Mouse (Mus musculus): ENCODE results near the gene Klhl3. TPM values are rescaled to one million over a fixed set of nuclear protein-coding genes. Genes with fewer than 3 reads are reported as not detected.

The Klhl3 gene
- polyA plus RNA-seq, 1 experiment from 2014 or later: 3.2 TPM

DNA sequence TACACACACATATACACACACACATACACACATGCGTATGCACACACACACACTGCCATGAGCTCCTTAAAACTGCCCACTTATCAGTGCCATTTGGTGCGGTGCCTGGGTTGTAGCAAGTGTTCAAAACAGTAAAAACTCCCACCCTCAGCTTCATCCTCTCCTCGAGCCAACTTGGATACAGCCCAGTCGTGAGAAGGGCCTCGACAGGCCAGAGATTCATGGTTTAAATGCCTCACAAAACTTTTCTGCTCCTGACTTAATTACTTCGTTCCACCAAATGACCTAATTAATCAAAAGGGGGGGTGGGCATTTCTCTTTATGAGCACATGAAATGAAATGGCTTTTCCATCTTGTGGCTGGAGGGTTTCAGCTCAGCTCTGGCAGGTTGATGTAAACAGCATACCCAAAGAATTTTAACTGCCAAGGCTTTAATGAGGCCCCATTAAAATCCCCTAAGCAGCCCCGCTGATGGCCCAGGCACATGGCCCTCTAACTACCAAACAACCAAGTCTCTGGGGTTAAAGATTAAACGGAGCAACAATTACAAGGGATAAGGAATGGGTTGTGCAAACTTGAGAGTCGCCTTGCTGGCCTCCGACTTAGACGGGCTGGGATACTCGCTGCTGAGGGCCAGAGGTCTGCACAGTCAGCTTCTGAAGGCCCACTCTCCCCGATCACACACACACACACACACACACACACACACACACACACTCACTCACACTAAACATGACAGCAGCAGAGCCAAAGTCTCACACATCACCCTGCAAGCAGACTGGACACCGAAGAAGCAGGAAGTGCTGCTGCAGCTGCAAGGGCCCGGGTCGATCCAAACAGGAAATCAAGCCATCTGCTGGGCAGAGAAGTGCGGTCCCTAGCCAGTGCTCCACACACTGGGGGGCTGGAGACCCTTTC lies 55.2 kb downstream of the Klhl3 start:
- H3K4me2 ChIP-seq: peak overlapping the region; percentile 27; the same call in 1 of the 2 replicates
- peaks cover 13% of the 10 kb centered on the region for H3K4me1 ChIP-seq
- H3K27ac ChIP-seq: peak overlapping the region; percentile 85
- H3K27me3 ChIP-seq (replicated peaks): no peaks in the 10 kb centered on the region
- H3K9ac ChIP-seq: no peak overlapping the region
- no peaks in the 10 kb centered on the region for H3K9me3 ChIP-seq
- H3K4me3 ChIP-seq (replicated peaks): no peak overlapping the region
- no peaks in the 10 kb centered on the region for H3K36me3 ChIP-seq
- WGBS: 13% methylated on average over 17 of the region's 17 CpGs
- peak; percentile 81 for ATAC-seq (ENCODE audit: insufficient read depth, low FRiP score, low read depth)

DNA sequence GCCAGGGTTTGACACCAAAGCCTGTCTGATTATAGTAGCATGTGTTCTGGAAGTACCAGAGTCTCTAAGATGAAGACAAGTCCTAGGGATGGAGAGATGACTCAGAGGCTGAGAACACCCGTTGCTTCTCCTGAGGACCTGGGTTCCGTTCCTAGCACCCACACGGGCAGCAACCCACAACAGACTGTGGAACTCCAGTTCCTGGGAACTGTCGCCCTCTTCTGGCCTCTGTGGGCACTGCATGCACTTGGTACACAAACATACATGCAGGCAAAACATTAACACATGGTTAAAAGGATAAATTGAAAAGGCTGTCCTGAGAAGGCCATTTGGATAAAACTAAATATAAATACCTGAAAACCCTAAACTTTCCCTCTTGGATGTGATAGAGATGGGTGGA lies 56.8 kb downstream of the Klhl3 start:
- Histone ChIP-seq H3K27me3 (replicated peaks) (no peaks in the 10 kb centered on the region), H3K9me3 (no peaks in the 10 kb centered on the region), H3K9ac (no peak overlapping the region), H3K27ac (no peak overlapping the region), H3K4me3 (replicated peaks) (no peak overlapping the region), H3K4me2 (no peak overlapping the region), H3K36me3 (no peaks in the 10 kb centered on the region), H3K4me1 (peaks cover 13% of the 10 kb centered on the region)
- 82% methylated on average over 4 of the region's 4 CpGs for WGBS
- no peak for ATAC-seq (ENCODE audit: insufficient read depth, low FRiP score, low read depth)

DNA sequence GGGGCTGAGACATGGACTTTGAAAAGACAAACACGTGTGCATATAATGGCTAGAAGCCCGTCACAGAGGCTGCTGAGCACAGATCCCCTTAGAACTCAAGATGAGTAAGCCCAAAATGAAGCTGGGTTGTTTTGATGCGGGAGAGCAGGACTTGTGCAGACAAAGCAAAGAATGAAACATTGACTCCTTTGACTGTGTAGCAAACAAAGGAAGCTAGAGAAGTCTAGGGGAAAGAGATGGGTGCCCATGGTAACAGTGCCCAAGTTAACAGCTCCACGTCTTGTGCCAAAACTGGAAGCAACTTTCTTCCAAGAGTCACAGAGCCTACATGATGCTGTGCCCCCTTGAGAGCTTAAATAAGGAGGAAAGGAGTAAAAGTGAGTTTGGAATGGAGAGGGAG lies 59.8 kb downstream of the Klhl3 start:
- H3K9ac ChIP-seq: no peak overlapping the region
- no peaks in the 10 kb centered on the region for H3K36me3 ChIP-seq
- no peaks in the 10 kb centered on the region for H3K9me3 ChIP-seq
- no peaks in the 10 kb centered on the region for H3K27me3 ChIP-seq (replicated peaks)
- H3K4me3 ChIP-seq (replicated peaks): no peak overlapping the region
- no peak for ATAC-seq (ENCODE audit: insufficient read depth, low FRiP score, low read depth)
- WGBS: 80% methylated on average over 4 of the region's 4 CpGs
- H3K27ac ChIP-seq: no peak overlapping the region
- H3K4me2 ChIP-seq: no peak overlapping the region
- peaks cover 10% of the 10 kb centered on the region for H3K4me1 ChIP-seq

DNA sequence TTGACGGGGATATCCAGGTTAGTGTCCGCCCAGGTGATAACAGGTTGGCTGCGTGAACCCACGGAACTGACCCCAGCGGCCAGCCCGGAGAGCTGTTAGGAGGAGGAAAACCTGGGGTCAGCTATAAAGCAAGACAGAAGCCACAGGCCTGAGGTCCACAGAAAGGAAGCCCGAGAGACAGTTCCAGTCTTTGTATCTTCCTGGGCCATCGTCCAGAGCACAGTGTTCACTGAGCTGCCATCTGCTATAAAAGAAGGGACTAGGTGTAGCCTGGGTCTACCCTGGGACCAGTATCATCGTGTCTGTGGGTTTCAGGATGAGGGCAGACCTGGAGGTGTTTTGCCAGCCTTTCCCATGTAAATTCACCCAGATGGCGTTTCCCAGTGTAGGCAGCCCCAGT lies 61.7 kb downstream of the Klhl3 start:
- Histone ChIP-seq H3K27ac (no peak overlapping the region), H3K9me3 (no peaks in the 10 kb centered on the region), H3K4me1 (no peaks in the 10 kb centered on the region), H3K27me3 (replicated peaks) (no peaks in the 10 kb centered on the region), H3K9ac (no peak overlapping the region), H3K4me3 (replicated peaks) (no peak overlapping the region), H3K4me2 (no peak overlapping the region), H3K36me3 (no peaks in the 10 kb centered on the region)
- 80% methylated on average over 10 of the region's 10 CpGs for WGBS
- no peak for ATAC-seq (ENCODE audit: insufficient read depth, low FRiP score, low read depth)

DNA sequence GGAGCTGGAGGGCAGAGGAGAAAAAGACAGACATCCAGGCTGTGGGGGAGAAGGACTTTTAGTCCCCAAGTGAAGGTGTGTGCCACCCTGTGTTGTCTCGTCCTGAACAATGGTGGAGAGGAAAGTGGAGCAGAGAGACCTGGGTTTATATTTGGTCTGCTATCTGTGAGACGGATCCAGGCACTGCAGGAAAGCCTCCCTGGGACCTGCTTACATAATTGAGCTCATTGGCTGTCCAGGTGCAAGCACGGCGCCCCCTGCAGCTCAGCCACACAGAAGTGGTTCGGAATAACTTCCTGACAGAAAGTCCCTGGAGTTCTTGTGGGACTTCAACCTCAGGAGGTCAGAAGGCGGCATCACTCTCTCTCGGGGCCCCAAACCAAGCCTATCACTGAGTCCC lies 62.1 kb downstream of the Klhl3 start:
- WGBS: 59% methylated on average over 7 of the region's 7 CpGs
- Histone ChIP-seq H3K27ac (no peak overlapping the region), H3K4me1 (no peaks in the 10 kb centered on the region), H3K36me3 (no peaks in the 10 kb centered on the region), H3K4me3 (replicated peaks) (no peak overlapping the region), H3K4me2 (no peak overlapping the region), H3K9me3 (no peaks in the 10 kb centered on the region), H3K27me3 (replicated peaks) (no peaks in the 10 kb centered on the region), H3K9ac (no peak overlapping the region)
- ATAC-seq (ENCODE audit: insufficient read depth, low FRiP score, low read depth): no peak

DNA sequence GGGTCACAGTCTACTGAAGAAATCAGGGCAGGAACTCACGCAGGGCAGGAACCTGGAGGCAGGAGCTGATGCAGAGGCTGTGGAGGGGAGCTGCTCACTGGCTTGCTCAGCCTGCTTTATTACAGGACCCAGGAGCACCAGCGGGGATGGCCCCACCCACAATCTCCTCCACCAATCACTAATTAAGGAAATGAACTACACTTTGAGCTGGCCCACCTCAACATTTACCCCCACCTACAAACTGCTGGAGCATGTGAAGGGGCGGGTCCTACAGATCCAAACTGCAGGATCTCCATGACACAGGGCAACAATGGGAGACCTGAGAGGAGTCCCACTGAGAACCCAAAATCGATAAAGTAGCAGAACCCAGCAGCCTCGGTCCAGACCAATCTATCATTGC lies 64.3 kb downstream of the Klhl3 start:
- Histone ChIP-seq H3K27ac (no peak overlapping the region), H3K4me1 (no peaks in the 10 kb centered on the region), H3K4me3 (replicated peaks) (no peak overlapping the region), H3K27me3 (replicated peaks) (no peaks in the 10 kb centered on the region), H3K36me3 (no peaks in the 10 kb centered on the region), H3K9ac (no peak overlapping the region), H3K4me2 (no peak overlapping the region), H3K9me3 (no peaks in the 10 kb centered on the region)
- ATAC-seq (ENCODE audit: insufficient read depth, low FRiP score, low read depth): no peak
- 70% methylated on average over 5 of the region's 5 CpGs for WGBS

DNA sequence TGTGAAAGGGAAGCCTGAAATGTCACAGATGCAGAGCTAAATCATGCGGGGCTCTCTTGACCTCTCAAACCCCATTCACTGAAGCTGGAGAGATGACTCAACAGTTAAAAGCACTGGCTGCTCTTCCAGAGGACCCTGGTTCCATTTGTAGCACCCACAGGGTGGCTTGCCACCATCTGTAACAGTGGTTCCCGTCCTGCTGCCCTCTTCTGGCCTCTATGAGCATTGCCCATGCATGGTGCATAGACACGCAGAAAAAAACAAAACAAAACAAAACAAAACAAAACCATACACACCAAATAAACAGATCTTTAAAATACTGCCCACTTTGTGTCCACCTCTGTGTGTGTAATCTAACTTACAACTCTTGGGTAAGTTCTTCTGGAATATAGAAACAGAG lies 65.3 kb downstream of the Klhl3 start:
- Histone ChIP-seq H3K36me3 (no peaks in the 10 kb centered on the region), H3K4me1 (no peaks in the 10 kb centered on the region), H3K4me3 (replicated peaks) (no peak overlapping the region), H3K27me3 (replicated peaks) (no peaks in the 10 kb centered on the region), H3K9me3 (no peaks in the 10 kb centered on the region), H3K4me2 (no peak overlapping the region), H3K27ac (no peak overlapping the region), H3K9ac (no peak overlapping the region)
- no peak for ATAC-seq (ENCODE audit: insufficient read depth, low FRiP score, low read depth)
- 81% methylated on average over 3 of the region's 3 CpGs for WGBS

DNA sequence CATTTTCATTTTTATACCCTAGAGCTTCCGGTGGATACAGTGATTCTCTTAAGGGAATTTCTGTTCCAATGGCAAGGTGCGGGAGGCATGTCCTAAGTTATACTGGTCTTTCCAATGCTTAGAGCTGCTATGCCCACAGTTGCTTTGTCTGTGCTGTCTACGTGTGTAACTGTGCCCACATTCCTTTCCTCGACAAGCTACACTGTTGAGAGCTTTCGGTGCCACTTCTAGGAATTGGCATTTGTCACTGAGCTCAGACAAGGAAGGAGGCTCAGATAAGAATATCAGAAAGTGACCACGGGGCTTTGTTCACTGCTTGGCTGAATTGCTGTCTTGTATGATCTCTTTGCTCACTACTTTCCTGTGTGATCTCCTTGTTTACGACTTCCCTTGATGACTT lies 67.2 kb downstream of the Klhl3 start:
- WGBS: 90% methylated on average over 7 of the region's 7 CpGs
- H3K4me3 ChIP-seq (replicated peaks): no peak overlapping the region

DNA sequence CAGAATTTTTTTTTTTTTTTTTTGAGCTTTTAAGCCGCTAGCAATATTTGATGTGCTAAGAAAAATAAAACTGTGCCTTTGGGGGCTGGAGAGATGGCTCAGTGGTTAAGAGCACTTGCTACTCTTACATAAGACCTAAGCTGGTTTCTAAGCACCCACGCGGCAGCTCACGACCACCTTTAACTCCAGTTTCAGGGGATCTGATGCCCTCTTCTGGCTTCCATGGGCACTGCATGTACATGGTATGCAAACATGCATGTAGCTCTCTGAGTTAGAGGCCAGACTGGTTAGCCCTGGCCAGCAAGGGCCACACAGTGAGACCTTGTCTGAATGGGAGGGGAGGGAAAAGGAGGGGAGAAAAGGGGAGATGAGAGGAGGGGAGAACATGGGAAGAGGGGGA lies 68.1 kb downstream of the Klhl3 start:
- Histone ChIP-seq H3K27ac (no peak overlapping the region), H3K36me3 (no peaks in the 10 kb centered on the region), H3K4me1 (no peaks in the 10 kb centered on the region), H3K4me2 (no peak overlapping the region), H3K9me3 (no peaks in the 10 kb centered on the region), H3K9ac (no peak overlapping the region), H3K27me3 (replicated peaks) (no peaks in the 10 kb centered on the region), H3K4me3 (replicated peaks) (no peak overlapping the region)
- WGBS: 54% methylated on average over 4 of the region's 4 CpGs
- no peak for ATAC-seq (ENCODE audit: insufficient read depth, low FRiP score, low read depth)

More for the DNA sequence above, 67.2 kb downstream of the Klhl3 start:
- Histone ChIP-seq H3K4me1 (no peaks in the 10 kb centered on the region), H3K9ac (no peak overlapping the region), H3K27ac (no peak overlapping the region), H3K4me2 (no peak overlapping the region), H3K27me3 (replicated peaks) (no peaks in the 10 kb centered on the region), H3K36me3 (no peaks in the 10 kb centered on the region), H3K9me3 (no peaks in the 10 kb centered on the region)
- no peak for ATAC-seq (ENCODE audit: insufficient read depth, low FRiP score, low read depth)

DNA sequence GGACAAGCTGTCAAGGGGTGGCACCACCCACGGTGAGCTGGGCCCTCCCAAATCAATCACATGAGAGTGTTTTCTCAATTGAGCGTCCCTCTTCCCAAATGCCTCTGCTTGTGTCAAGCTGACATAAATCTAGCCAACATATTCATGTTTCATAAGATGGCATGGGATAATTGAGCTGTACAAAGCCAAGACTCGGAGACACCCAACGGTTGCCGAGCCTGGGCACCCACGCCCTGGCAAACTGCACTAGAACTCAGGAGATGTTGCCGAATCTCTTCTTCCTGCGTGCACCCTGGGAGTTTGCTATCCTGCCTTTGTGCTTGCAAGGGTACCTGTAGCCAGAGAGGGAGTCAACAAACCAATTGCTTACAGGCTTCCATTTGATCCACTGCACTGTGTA lies 70.1 kb downstream of the Klhl3 start:
- Histone ChIP-seq H3K4me3 (replicated peaks) (no peak overlapping the region), H3K27me3 (replicated peaks) (no peaks in the 10 kb centered on the region), H3K9ac (no peak overlapping the region), H3K36me3 (no peaks in the 10 kb centered on the region), H3K9me3 (no peaks in the 10 kb centered on the region), H3K4me2 (no peak overlapping the region), H3K27ac (no peak overlapping the region), H3K4me1 (no peaks in the 10 kb centered on the region)
- WGBS: 92% methylated on average over 8 of the region's 8 CpGs
- no peak for ATAC-seq (ENCODE audit: insufficient read depth, low FRiP score, low read depth)

DNA sequence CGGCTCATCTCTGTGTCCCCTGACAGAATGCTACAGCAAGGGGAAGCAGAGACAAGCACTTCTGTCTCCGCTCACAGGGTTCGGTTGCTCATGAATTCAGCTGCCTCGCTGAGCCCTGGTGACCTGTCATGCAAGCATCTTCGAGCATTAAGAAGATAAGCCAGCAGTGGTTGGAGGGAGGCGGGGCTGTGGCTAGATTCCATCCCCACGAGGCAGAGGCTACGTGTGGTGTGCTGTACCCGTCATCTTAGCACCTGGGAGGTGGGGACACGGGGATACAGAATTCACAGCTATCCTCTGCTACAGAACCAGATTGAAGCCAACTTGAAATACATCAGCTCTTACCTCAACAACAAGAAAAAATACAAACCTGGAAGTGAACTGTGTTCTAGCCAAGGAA lies 73.3 kb downstream of the Klhl3 start:
- ATAC-seq (ENCODE audit: insufficient read depth, low FRiP score, low read depth): no peak
- Histone ChIP-seq H3K27ac (no peak overlapping the region), H3K4me2 (no peak overlapping the region), H3K27me3 (replicated peaks) (no peaks in the 10 kb centered on the region), H3K9ac (no peak overlapping the region), H3K4me3 (replicated peaks) (no peak overlapping the region), H3K9me3 (no peaks in the 10 kb centered on the region), H3K36me3 (no peaks in the 10 kb centered on the region), H3K4me1 (no peaks in the 10 kb centered on the region)
- 55% methylated on average over 10 of the region's 10 CpGs for WGBS

DNA sequence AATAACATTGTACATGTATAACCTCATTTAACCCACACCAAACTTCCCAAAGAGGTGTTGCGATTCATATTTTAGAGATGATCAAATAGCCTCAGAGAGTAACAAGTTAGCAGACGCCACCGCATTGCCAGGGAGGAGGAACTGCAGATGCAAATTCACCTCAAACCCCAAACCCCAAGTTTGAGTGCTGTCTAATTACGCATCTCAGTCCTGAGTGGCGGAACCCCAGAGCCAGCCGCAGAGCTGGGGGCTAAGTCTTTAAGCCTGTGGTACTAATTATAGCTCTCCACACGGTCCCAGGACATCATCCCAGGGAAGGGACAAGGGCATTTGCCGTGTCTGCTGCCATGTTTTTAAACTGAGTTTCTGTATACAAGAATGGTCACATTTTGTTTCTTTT lies 75.9 kb downstream of the Klhl3 start:
- Histone ChIP-seq H3K4me2 (no peak overlapping the region), H3K9ac (no peak overlapping the region), H3K27me3 (replicated peaks) (no peaks in the 10 kb centered on the region), H3K36me3 (no peaks in the 10 kb centered on the region), H3K4me1 (no peaks in the 10 kb centered on the region), H3K4me3 (replicated peaks) (no peak overlapping the region), H3K9me3 (no peaks in the 10 kb centered on the region), H3K27ac (no peak overlapping the region)
- ATAC-seq (ENCODE audit: insufficient read depth, low FRiP score, low read depth): no peak
- WGBS: 84% methylated on average over 8 of the region's 8 CpGs

Data from stomach, embryonic 15.5 days (tissue).